Mouse (Mus musculus): ENCODE data around the gene Snd1.

DNA sequence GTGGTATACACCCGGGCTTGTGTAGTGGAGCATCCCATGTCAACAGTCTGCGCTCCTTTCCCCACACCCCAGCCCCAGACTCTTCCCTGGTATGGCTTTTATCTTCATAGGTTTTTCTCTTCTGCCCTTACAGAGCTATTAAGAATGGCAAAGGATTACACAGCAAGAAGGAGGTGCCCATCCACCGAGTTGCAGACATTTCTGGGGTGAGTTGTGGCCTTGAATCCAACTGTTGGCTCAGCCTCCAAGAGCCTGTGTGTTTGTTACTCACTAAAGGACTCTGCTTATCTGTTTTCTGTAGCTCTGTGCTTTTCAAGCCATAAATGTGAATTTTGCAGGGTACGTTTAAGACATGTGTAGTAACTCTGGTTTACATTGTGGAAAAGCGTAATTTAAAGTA is 249.8 kb downstream of the Snd1 start:
- no peak for TF ChIP-seq CTCF (conservative IDR thresholded peaks at IDR 0.05; ENCODE audit: low read length)
- TF ChIP-seq NANOG (IDR thresholded peaks at IDR 0.05; ENCODE audit: borderline replicate concordance, low read length) = no peak
- TF ChIP-seq POU5F1 (IDR thresholded peaks at IDR 0.05; ENCODE audit: borderline replicate concordance, low read length) = no peak

Measured in E14TG2a.4 (cell line).